Mouse (Mus musculus) megakaryocyte progenitor cell, adult 5-6 weeks (primary cell): ENCODE results near the gene Gpr141. TPM values are rescaled to one million over a fixed set of nuclear protein-coding genes. Genes with fewer than 3 reads are reported as not detected.

Experiments
- ATAC-seq: replicated peaks from 2 replicates; pipeline ENCODE4 v1.8.0; 2016; ENCODE audit warnings: mild to moderate bottlenecking, moderate TSS enrichment, inconsistent platforms; ENCODE audit not compliant: poor library complexity
- total RNA-seq, 2 experiments: library from RNA; stranded (forward) in 1 of 2; stranded (reverse) in 1 of 2; fragments of 157-497, 149-512 nt in 1 of 2; fragments of 200-1000 nt in 1 of 2; gene quantifications; 2 replicates each; pipeline versions ENCODE4 v1.2.3 to v1.2.4; 2015 to 2017

Gene Gpr141
- total RNA-seq, 2 experiments from 2014 or later: 18.1 to 24.9 TPM

DNA sequence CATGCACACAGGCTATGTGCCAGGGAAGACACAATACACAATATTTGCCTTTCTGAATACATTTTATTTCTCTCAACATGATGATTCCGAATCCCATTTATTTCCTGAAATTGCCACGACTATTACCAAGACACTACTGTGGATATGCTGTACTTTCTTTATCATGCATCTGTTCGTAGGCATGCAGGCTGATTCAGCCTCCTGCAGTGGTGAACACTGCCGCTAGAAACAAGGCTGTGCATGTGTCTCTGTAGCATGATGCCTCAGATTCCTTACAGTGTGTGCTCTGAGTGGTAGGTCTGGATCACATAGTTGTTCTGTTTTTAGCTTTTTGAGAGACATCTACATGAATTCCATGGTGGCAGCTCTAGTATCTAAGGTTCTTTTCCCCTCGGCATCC, 89.5 kb downstream of the Gpr141 start:
- ATAC-seq: no peak

DNA sequence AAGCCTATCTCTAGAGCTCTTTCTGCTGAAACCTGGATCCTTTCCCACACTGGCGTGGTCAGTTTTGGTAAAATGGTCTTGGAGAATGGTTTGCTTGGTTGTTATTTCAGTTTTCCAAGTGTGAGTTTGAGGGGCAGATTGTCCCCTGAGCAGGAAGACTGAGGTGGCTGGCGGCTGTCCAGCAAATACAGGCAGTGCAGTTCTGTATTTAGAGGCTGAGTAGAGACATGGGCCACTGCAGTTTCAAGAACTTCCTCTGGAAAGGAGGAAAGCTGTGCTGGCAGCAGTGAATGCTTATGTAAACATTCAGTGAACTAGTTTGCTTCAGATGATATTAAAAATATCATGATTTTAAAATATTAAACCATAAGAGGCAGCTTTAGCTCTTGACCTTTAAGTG, 93.2 kb downstream of the Gpr141 start:
- peak; percentile 46; the same call in 1 of the 2 replicates for ATAC-seq

DNA sequence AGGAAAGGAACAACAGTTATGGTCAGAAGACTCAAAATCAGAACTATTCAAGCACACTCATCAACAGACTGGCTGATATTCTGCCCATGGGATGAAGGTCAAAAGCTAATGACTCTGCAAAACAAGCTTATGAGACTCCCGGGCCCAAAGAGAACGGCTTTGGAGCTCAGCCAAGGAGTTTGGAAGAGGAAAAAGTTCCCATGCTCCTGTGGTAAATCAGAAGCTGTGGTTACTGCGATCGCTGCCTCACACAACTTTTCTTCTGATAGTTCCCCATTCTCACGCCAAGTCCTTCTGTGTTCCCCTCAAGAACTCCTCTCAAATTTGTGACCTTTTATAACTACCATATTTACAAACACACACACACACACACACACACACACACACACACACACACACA, 105.1 kb downstream of the Gpr141 start:
- peak; percentile 37; the same call in 1 of the 2 replicates for ATAC-seq

DNA sequence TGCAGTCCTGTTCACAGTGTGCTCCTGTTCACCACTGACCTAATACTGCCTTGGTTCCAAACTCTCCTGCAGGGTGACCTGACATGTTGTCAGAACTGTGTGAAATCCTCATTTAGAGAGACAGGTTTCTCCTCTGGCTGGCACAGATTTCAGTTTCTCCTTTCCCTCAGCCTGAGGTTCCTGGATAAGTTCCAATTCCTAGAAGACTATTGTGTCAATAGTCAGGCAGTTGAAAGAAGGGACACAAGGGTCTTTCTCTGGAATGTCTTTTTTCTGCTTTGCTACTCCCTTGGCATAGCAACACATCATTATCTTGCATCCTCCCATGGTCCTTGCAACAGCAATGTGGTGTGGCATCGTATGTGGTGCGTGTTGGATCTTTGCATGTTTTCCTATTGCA, 106.9 kb downstream of the Gpr141 start:
- no peak for ATAC-seq

DNA sequence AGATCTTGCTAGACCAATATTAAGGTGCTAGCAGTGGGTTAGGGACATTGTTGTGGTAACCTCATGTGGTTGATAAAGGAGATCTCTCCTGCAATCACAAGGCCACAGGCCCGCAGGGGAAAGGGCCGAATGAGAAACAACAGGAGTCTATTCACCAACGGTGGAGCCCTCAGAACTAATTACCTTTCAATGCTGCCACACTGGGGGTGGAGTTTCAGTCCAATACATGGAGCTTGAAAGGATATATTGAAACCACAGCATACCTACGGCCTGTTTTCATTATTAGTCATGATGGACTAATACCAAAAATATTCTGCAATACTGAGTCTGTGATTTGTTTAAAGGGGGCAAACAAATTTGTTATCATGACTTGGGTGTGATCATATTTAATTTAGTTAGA, 120.3 kb downstream of the Gpr141 start:
- ATAC-seq: no peak

DNA sequence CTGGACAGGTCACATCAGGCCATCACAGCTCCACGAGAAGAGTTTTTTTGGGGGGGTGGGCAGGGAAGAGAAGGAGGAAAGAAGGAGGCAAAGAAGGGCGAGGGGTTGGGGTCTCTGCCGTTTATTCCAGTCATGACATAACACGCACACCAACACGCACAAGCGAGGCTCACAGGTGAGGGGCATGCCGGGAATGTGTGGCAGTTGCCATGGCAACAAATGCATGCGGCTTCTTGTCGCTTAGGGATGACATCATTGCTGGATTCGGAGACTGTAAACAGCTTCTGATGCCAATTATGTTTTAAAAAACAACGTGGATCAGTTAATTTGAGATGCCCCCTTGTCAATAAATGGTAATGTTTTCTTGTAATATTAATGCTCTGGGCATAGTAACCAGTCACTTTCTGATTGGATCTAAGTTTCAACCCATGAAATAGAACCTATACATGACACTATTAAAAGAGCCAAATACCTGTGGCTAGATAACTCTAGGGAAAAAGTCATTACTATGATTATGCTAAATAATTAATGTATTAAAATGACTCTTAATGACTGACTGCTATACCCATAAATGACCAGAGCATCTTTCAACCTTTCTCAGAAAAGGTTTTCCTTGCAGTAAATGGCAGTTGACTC, 122.5 kb downstream of the Gpr141 start:
- ATAC-seq: no peak

DNA sequence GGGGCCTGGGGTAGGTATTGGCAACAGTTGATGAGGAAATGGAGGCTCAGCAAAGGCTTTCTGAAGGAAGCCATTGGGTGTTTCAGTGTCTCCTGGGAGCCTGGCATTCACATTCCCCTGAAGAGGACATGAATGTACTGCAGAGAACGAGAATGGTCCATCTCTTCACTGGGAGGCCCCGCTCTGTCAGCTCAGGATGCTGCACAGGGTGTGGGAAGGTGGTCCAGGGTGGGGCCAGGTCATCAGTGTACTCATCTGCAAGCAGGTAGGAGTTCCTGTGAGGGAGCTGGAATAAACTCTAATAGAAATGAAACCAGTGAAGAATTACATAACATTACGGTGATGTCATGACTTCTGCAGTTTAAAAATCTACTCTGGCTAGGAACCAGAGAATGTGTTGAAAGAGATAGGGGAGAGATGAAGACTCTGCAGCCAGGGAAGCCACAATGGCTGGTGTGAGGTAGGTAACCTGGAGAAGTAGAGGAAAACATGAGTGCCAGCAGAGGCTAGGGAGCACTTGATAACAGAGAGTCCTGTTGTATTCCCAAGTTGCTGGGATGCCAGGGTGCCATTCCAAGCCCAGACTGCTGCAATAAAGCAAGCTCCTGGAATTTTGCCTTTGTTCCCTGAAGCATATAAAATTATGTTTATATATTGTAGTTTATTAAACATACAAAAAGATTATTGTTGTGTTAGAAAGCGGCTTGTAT, 123.2 kb downstream of the Gpr141 start:
- peak; percentile 71 for ATAC-seq

Other genes with a start within 250 kb of the Gpr141 start
- 7.4 and 14.0 TPM in 2 replicates for gene Epdr1, start 204.3 kb downstream of the Gpr141 start, total RNA-seq (2015)
- gene Epdr1, start 204.3 kb downstream of the Gpr141 start, total RNA-seq (2017): 2.5 and 10.0 TPM in 2 replicates
- gene Sfrp4, start 201.2 kb downstream of the Gpr141 start, total RNA-seq (2015): 0.49 and 2.3 TPM in 2 replicates
- gene Sfrp4, start 201.2 kb downstream of the Gpr141 start, total RNA-seq (2017): 1.7 TPM in 1 of 2 replicates, not detected in the other
- not detected in 2 replicates for gene Nme8, start 126.5 kb downstream of the Gpr141 start, total RNA-seq (2015)
- gene Nme8, start 126.5 kb downstream of the Gpr141 start, total RNA-seq (2017): not detected in 2 replicates